Mouse (Mus musculus) lung, embryonic 16.5 days (tissue): ENCODE results near the gene Zfp36l2. TPM values are rescaled to one million over a fixed set of nuclear protein-coding genes. Genes with fewer than 3 reads are reported as not detected.
"Not testable (repeated sequence)": the region's sequence is repeated elsewhere in the genome, so short reads cannot be mapped to it uniquely, and the experiment has no call there.

ENCODE experiments used
- ATAC-seq: fragments of 200-750 bp; cut with Nextera tagmentation; 2 replicates; pipeline ENCODE4 v1.8.0; 2017; ENCODE audit warnings: low read depth, mild to moderate bottlenecking, moderate library complexity
- H3K27ac ChIP-seq: fragments of 300-500 bp; sonication (generic); 2 replicates; pipeline ENCODE4 v1.5.1; 2014; ENCODE audit warnings: mild to moderate bottlenecking, control low read depth, low read length
- H3K27me3 ChIP-seq: fragments of 300-500 bp; sonication (generic); 2 replicates; pipeline ENCODE4 v1.6.1; 2014; ENCODE audit warnings: low read depth, low read length, mixed read lengths; ENCODE audit not compliant: control insufficient read depth, insufficient read depth
- H3K36me3 ChIP-seq: fragments of 300-500 bp; sonication (generic); 2 replicates; pipeline ENCODE4 v1.6.1; 2014; ENCODE audit warnings: low read length; ENCODE audit not compliant: control insufficient read depth, insufficient read depth
- H3K4me1 ChIP-seq: fragments of 300-500 bp; sonication (generic); replicated peaks from 2 replicates; pipeline ENCODE4 v1.6.1; 2014; ENCODE audit warnings: low read length, mixed read lengths; ENCODE audit not compliant: control insufficient read depth, insufficient read depth
- H3K4me2 ChIP-seq: fragments of 300-500 bp; sonication (generic); 2 replicates; pipeline ENCODE4 v1.6.1; 2014; ENCODE audit warnings: low read depth, low read length, control low read depth
- H3K4me3 ChIP-seq: fragments of 300-500 bp; sonication (generic); 2 replicates; pipeline ENCODE4 v1.5.1; 2014; ENCODE audit warnings: mild to moderate bottlenecking, low read length, control low read depth
- H3K9ac ChIP-seq: fragments of 300-500 bp; sonication (generic); 2 replicates; pipeline ENCODE4 v1.6.1; 2014; ENCODE audit warnings: low read length, control low read depth
- H3K9me3 ChIP-seq: fragments of 300-500 bp; sonication (generic); 2 replicates; pipeline ENCODE4 v1.6.1; 2016; ENCODE audit warnings: low read length; ENCODE audit not compliant: control insufficient read depth
- WGBS: fragments of 180-500 bp; shearing (Covaris S2); extraction: QIAGEN DNeasy Blood & Tissue Kit; methylation state at CpG from one replicate; pipeline ENCODE4 v1.1.7; 2014; 5-methylcytosine and 5-hydroxymethylcytosine counted together
- polyA plus RNA-seq: library from polyadenylated mRNA; unstranded; fragments of >200 nt; fragmentation: Nextera tagmentation; extraction: Ambion mirVana; gene quantifications from 2 replicates; pipeline ENCODE4 v1.2.1, GENCODE M21; 2015

The Zfp36l2 gene
- polyA plus RNA-seq, 1 experiment from 2014 or later: 10.1 TPM

DNA sequence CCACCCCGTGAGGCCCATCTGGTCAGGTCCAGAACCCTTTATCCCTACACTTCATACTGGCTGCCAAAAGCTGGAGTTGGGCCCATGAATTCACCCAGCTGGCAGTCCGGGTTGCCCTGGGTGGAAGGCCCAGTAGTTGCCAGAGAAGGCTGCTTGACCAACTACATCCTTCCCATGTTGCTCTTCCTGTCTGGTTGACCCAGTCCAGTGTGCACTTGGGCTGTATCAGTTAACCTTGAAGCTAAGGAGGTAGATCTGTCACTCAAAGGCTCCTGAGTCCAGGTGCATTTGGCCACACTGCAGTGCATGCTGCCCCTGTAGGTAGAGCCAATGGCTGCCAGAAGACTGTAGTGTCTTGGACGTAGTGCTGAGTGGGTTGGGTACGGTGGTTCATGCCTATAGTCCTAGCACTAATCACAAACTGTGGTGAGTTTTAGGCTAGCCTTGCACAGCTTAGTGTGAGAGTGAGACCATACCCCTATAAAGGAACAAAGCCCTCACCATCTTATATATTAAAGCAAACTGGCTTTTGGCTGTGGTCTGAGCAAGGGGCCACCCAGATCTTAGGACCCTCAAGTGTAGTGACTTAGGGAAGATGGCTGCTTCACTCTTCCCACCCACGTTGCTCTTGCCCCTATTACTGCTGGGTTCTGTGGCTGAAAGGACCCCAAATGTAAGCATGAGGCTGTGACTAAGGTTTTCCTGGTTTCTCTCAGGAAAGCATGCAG is 1.5 kb upstream of the Zfp36l2 start:
- no peak for ATAC-seq
- Histone ChIP-seq H3K4me1 (peaks cover 12% of the 10 kb centered on the region), H3K27ac (peak overlapping the region; percentile 99), H3K4me3 (no peak overlapping the region), H3K36me3 (peaks cover 9% of the 10 kb centered on the region), H3K27me3 (no peaks in the 10 kb centered on the region), H3K4me2 (peak overlapping the region; percentile 91), H3K9me3 (no peaks in the 10 kb centered on the region), H3K9ac (peak overlapping the region; percentile 66)
- WGBS: 61% methylated on average over 5 of the region's 5 CpGs

DNA sequence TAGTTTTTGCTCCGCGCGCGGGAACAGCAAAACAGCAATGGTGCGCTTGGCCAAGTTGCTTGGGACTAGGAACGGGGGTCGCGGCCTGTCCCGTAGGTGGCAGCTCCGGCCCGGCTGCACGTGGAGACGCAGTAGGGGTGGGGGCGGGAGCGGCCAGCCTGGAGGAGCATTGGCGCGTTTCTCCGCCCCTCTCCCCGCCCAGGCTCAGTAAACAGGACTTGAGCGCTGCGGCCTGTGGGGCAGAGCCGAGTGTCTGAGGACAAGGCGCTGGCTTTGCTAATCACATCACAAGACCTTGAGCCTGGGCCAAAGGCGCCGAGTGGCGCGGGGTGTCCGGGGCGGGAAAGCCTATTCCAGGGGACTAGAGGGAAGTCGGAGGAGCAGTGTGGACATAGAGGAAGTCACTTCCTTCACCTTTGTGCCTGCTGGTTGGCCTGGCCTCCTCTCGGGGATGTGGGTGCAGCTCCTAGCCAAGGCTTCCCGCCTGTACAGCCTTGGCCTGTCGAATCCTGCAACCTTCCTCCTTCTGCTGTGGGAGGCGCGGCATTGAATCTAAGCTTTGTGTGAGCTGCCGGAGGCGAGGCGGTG is 721 bp upstream of the Zfp36l2 start:
- Histone ChIP-seq H3K27me3 (no peaks in the 10 kb centered on the region), H3K4me1 (peaks cover 14% of the 10 kb centered on the region), H3K27ac (peak overlapping the region; percentile 99), H3K9me3 (no peaks in the 10 kb centered on the region), H3K4me2 (peak overlapping the region; percentile 91), H3K36me3 (peaks cover 9% of the 10 kb centered on the region), H3K9ac (peak overlapping the region; percentile 78), H3K4me3 (peak overlapping the region; percentile 80)
- peak; percentile 91 for ATAC-seq
- WGBS: 2% methylated on average over 38 of the region's 38 CpGs

DNA sequence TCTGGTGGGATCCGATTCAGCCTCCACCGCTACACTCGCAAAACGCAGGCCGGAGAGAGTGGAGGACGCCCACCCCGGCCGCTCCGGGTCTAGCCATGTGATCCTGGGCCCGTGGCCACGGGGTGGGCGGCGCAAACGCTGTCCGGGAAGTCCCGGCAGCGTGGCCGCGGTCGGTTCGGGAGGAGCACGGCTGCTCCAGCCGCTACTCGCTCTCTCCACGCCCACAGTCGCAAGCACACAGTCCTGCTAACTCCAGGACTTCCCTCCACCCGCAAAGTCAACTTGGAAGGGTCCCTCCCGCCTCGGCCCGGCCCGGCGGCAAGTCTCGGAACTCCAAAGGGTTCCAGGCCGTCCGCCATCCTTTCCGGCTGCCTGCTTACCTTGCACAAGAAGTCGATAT is 483 bp downstream of the Zfp36l2 start:
- peak overlapping the region; percentile 99 for H3K27ac ChIP-seq
- WGBS: 0% methylated on average over 8 of the region's 37 CpGs
- peak overlapping the region; percentile 91 for H3K4me2 ChIP-seq
- H3K4me3 ChIP-seq: peak overlapping the region; percentile 87
- H3K36me3 ChIP-seq, H3K27me3 ChIP-seq, H3K9me3 ChIP-seq: not testable (repeated sequence)
- ATAC-seq: peak; percentile 46
- peaks cover 25% of the 10 kb centered on the region for H3K4me1 ChIP-seq
- peak overlapping the region; percentile 93 for H3K9ac ChIP-seq

DNA sequence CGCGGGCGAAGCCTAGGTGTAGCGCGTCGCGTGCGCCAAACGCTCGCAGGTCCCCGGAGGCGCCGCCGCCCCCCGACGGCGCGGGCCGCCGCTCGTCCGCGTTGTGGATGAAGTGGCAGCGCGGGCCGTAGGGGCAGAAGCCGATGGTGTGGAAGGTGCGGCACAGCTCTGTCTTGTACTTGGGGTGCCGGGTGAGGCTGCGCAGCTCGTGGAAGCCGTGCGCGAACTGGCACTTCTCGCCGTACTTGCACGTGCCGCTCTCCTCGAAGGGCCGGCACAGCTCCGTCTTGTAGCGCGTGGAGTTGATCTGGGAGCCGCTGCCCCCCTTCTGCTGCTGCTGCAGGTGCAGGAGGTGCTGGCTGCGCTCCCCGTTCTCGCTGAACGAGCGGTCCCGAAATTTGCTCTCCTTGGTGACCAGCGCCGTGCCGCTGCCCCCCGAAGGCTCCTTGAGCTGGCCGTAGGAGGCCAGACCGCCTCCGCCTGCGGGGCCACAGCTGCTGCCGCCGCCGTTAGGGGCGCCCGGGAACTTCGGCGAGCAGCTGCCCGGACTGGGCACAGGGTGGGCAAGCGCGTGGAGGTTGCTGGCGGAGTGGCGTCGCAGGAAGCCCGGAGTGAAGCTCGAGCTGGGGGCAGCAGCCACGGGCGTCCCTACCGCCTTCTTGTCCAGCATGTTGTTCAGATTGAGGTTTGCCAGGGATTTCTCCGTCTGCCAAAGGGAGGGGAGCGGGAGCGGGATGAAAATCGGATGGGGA is 1.1 kb downstream of the Zfp36l2 start:
- Histone ChIP-seq H3K9me3 (no peaks in the 10 kb centered on the region), H3K4me3 (peak overlapping the region; percentile 87), H3K4me1 (peaks cover 32% of the 10 kb centered on the region), H3K4me2 (peak overlapping the region; percentile 55), H3K36me3 (peaks cover 5% of the 10 kb centered on the region), H3K27me3 (no peaks in the 10 kb centered on the region), H3K27ac (peak overlapping the region; percentile 90), H3K9ac (peak overlapping the region; percentile 93)
- under 1% methylated on average over 77 of the region's 80 CpGs for WGBS
- ATAC-seq: no peak

DNA sequence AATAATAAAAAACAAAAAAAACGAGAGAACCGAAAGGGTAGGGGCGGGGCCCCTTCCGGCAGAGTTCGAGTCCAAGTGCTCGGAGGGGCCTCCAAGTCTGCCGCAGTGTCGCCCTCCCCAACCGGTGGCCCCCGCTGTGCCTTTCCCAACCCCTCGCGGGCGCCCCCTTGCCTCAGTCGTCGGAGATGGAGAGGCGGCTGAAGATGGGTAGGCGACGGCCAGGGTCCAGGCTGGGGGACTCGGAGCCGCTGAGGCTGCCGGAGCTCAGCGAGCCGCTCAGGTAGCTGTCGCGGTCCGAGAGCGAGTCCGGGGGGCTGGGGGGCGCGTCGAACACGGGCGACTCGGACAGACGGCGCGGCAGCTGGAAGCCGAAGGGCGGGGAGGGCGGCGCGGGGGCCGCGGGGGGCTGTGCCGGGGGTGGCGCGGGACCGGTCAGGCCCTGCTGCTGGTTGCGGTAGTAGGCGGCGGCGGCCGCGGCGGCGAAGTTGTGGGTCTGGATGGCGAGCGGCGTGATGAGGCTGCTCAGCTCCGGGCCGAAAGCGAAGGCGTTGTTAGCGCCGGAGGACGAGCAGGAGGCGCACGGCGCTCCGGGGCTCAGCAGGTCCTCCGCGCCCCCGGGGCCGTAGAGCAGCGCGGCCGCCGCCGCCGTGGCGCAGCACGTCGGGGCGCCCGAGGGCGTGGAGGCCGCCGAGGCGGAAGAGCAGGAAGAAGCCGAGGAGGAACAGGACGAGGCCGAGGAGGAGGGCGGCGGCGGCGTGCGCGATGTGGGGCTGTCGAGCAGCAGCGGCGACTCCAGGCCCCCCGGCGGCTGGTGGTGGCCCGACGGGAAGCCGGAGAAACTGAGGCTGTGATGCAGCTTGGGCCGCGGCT is 1.9 kb downstream of the Zfp36l2 start:
- Histone ChIP-seq H3K4me1 (peaks cover 39% of the 10 kb centered on the region), H3K4me2 (peak overlapping the region; percentile 55), H3K4me3 (peak overlapping the region; percentile 87), H3K9ac (peak overlapping the region; percentile 93), H3K9me3 (no peaks in the 10 kb centered on the region), H3K27me3 (no peaks in the 10 kb centered on the region), H3K36me3 (peaks cover 3% of the 10 kb centered on the region; the same call in 1 of the 2 replicates), H3K27ac (peak overlapping the region; percentile 90)
- under 1% methylated on average over 80 of the region's 108 CpGs for WGBS
- no peak for ATAC-seq

DNA sequence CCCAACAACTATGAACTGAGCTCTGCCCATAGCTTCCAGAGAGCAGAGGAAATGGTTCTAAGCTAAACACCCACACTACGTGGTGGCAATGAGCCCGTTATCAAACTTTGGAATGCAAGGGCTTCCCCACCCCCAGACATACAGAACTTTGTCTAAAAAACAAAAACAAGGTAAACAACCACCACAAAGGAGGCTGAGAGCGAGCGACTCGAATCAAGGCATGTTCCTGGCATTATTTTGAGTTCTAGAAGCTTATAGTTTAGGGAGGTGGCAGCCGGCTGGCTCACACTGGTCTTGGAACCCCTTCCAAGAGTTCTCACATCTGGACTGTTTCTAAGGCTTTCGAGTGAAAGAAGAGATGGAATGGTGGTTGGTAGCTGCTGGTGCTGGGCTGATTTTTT is 2.7 kb downstream of the Zfp36l2 start:
- Histone ChIP-seq H3K27me3 (no peaks in the 10 kb centered on the region), H3K27ac (peak overlapping the region; percentile 90), H3K36me3 (peaks cover 3% of the 10 kb centered on the region; the same call in 1 of the 2 replicates), H3K4me3 (peak overlapping the region; percentile 87), H3K9me3 (no peaks in the 10 kb centered on the region), H3K4me2 (peak overlapping the region; percentile 55), H3K4me1 (peaks cover 46% of the 10 kb centered on the region), H3K9ac (peak overlapping the region; percentile 93)
- no peak for ATAC-seq
- WGBS: under 1% methylated on average over 7 of the region's 7 CpGs

DNA sequence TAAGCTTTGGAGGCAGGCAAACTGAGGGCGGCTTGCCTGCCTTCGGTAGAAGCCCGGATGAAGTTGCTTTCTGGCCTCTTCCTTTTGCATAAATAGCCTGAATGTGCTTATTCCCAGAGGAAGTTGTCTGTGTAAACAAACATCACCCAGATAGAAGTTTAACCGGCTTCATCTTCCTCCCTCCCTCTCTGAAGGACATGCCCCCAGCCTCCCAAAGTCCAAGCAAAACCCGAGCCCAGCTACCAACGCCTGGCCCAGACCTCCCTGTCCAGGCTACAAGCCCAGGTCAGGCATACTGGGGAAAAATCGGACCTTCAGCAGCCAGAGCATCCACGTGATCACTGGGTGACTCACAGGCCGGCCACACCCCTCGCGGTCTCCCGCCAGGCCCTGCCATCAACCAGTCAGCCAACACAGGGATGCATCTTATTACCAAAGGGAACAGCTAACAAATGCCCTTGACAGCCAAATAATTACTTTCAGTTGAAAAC is 4.4 kb downstream of the Zfp36l2 start:
- Histone ChIP-seq H3K27me3 (no peaks in the 10 kb centered on the region), H3K4me2 (peak overlapping the region; percentile 52), H3K4me3 (peak overlapping the region; percentile 30), H3K9ac (peak overlapping the region; percentile 19), H3K27ac (peak overlapping the region; percentile 87), H3K9me3 (no peaks in the 10 kb centered on the region), H3K4me1 (peaks cover 35% of the 10 kb centered on the region), H3K36me3 (peaks cover 3% of the 10 kb centered on the region; the same call in 1 of the 2 replicates)
- WGBS: 4% methylated on average over 12 of the region's 12 CpGs
- ATAC-seq: peak; percentile 13

DNA sequence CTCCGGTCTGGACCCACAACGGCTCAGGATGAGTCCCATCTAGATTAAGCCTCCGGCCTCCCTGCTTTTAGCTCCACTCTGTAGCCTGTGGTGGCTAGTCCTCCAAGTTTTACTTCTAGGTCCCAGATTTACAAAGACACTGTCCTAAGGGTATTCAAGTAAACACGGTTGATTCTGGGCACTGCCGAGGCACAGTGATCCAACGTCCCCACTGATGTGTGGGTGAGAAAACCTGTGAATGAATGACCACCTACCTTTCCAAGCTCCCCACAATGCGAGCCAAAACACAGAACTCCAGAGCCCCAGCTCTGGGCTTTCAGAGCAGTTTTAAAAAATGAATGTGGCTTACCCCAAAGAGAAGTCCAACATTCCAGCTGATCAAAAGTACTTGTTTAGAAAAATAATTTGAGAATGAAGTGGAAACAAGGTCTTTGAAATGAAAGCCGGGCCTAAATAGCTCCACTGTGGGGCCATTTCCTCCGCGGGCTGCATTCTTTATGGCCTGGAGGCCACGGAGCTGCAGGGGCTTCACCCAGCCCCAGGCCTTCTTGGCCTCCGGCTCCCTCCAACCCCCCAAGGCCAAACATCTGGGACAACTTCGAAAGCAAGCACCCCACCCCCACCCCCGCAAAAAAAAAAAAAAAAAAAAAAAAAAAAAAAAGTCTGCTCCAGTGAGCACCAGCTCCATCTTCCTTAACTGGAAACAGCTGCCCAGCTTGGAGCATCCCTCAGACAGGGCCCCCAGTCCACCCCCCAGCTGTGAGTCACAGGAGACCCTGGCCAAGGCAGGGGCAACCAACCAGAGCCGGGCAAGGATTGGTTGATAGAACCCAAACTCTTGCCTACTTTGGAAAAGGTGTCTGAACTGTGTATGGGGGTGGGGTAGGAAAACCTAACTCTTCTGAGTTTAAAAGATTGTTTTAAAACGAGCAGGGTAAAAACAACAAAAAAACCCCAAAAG is 5.2 kb downstream of the Zfp36l2 start:
- Histone ChIP-seq H3K27me3 (no peaks in the 10 kb centered on the region), H3K4me1 (peaks cover 36% of the 10 kb centered on the region), H3K36me3 (peaks cover 3% of the 10 kb centered on the region; the same call in 1 of the 2 replicates), H3K9me3 (no peaks in the 10 kb centered on the region), H3K9ac (peak overlapping the region; percentile 21), H3K4me2 (peak overlapping the region; percentile 52), H3K27ac (peak overlapping the region; percentile 87), H3K4me3 (peak overlapping the region; percentile 5; the same call in 1 of the 2 replicates)
- no peak for ATAC-seq
- WGBS: 21% methylated on average over 16 of the region's 16 CpGs
